Mouse (Mus musculus) forebrain, postnatal 0 days (tissue): ENCODE measurements at regions not wholly inside any gene's neighbourhood (a gene's known extent, or its start where the extent isn't known, plus 50 kb on each side); places are given as distances from the start of the nearest gene placed in this dataset.

Experiments used
- ATAC-seq: fragments of 200-750 bp; cut with Nextera tagmentation; 2 replicates; pipeline ENCODE4 v1.8.0; 2017; ENCODE audit warnings: mild to moderate bottlenecking, moderate library complexity
- DNase-seq: peaks from one replicate; pipeline ENCODE4 v3.0.0-alpha.2; 2015
- H3K27ac ChIP-seq: fragments of 300-500 bp; sonication (generic); 2 replicates; pipeline ENCODE4 v1.5.1; 2014; ENCODE audit warnings: low read depth, mild to moderate bottlenecking, antibody characterized with exemption, low read length, moderate library complexity, mixed read lengths
- H3K27me3 ChIP-seq: fragments of 300-500 bp; sonication (generic); 2 replicates; pipeline ENCODE4 v1.6.1; 2014; ENCODE audit warnings: mild to moderate bottlenecking, low read length, mixed read lengths; ENCODE audit not compliant: insufficient read depth
- H3K36me3 ChIP-seq: fragments of 300-500 bp; sonication (generic); 2 replicates; pipeline ENCODE4 v1.6.1; 2014; ENCODE audit warnings: mild to moderate bottlenecking, moderate library complexity; ENCODE audit not compliant: insufficient read depth
- H3K4me1 ChIP-seq: fragments of 300-500 bp; sonication (generic); 2 replicates; pipeline ENCODE4 v1.6.1; 2014; ENCODE audit warnings: antibody characterized with exemption; ENCODE audit not compliant: insufficient read depth
- H3K4me2 ChIP-seq: fragments of 300-500 bp; sonication (generic); 2 replicates; pipeline ENCODE4 v1.6.1; 2014; ENCODE audit warnings: low read depth, mild to moderate bottlenecking, moderate library complexity
- H3K4me3 ChIP-seq: fragments of 300-500 bp; sonication (generic); 2 replicates; pipeline ENCODE4 v1.5.1; 2014; ENCODE audit warnings: low read depth, low read length, mixed read lengths
- H3K9ac ChIP-seq: fragments of 300-500 bp; sonication (generic); 2 replicates; pipeline ENCODE4 v1.6.1; 2014; ENCODE audit warnings: mild to moderate bottlenecking
- H3K9me3 ChIP-seq: fragments of 300-500 bp; sonication (generic); 2 replicates; pipeline ENCODE4 v1.6.1; 2016; ENCODE audit warnings: low read length
- CTCF ChIP-seq: sonication (generic); IDR thresholded peaks from 2 replicates; pipeline ENCODE4 v1.5.1; 2016; ENCODE audit warnings: antibody characterized with exemption, control low read depth, low read depth
- WGBS: fragments of 180-500 bp; shearing (Covaris S2); extraction: QIAGEN DNeasy Blood & Tissue Kit; methylation state at CpG from one replicate; pipeline ENCODE4 v1.1.7; 2014; 5-methylcytosine and 5-hydroxymethylcytosine counted together

DNA sequence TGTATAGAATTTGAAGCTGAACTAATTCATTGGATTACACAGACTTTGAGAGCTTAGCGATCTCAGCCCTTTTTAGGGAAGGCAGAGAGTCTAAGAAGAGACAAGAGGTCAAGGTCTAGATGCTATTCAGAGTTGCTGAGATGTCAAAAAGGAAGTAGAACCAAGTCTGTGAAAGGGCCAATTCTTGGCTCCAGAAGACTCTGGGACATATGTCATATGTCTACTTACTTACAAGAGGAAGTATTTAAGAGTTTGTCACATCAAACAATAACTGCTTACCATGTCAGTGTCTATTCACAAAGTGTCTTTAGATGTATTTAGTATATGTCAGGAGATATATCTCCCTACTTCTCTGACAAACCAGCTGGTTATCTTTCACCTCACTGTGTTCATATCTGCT is 607.4 kb upstream of the Fam92a start:
- Histone ChIP-seq H3K4me1 (peaks cover 6% of the 10 kb centered on the region; the same call in 1 of the 2 replicates), H3K27ac (no peak overlapping the region), H3K4me3 (no peak overlapping the region), H3K9me3 (no peaks in the 10 kb centered on the region), H3K36me3 (no peaks in the 10 kb centered on the region), H3K4me2 (no peak overlapping the region), H3K9ac (no peak overlapping the region), H3K27me3 (no peaks in the 10 kb centered on the region)
- ATAC-seq (no peak), DNase-seq (no peak)
- no peak for TF ChIP-seq CTCF
- WGBS: 78% methylated on average over 1 of the region's 1 CpGs

GRCm38 (mm10) chr4:12778163-12778562 is 606.3 kb upstream of the Fam92a start:
- no peaks in the 10 kb centered on the region for H3K36me3 ChIP-seq
- WGBS: 75% methylated on average over 2 of the region's 2 CpGs

GRCm38 (mm10) chr4:12776217-12776578 is 604.4 kb upstream of the Fam92a start:
- Histone ChIP-seq H3K9ac (no peak overlapping the region), H3K4me1 (peaks cover 6% of the 10 kb centered on the region; the same call in 1 of the 2 replicates), H3K27me3 (no peaks in the 10 kb centered on the region), H3K9me3 (no peaks in the 10 kb centered on the region), H3K4me2 (no peak overlapping the region), H3K4me3 (no peak overlapping the region), H3K27ac (no peak overlapping the region), H3K36me3 (no peaks in the 10 kb centered on the region)
- DNase-seq (no peak), ATAC-seq (no peak)
- WGBS: 94% methylated on average over 2 of the region's 2 CpGs
- TF ChIP-seq CTCF: no peak

More at GRCm38 (mm10) chr4:12778163-12778562, 606.3 kb upstream of the Fam92a start:
- Histone ChIP-seq H3K4me2 (no peak overlapping the region), H3K27ac (no peak overlapping the region), H3K9ac (no peak overlapping the region), H3K4me3 (no peak overlapping the region), H3K27me3 (no peaks in the 10 kb centered on the region), H3K9me3 (no peaks in the 10 kb centered on the region), H3K4me1 (peaks cover 6% of the 10 kb centered on the region; the same call in 1 of the 2 replicates)
- no peak for ATAC-seq
- DNase-seq: no peak
- no peak for TF ChIP-seq CTCF

DNA sequence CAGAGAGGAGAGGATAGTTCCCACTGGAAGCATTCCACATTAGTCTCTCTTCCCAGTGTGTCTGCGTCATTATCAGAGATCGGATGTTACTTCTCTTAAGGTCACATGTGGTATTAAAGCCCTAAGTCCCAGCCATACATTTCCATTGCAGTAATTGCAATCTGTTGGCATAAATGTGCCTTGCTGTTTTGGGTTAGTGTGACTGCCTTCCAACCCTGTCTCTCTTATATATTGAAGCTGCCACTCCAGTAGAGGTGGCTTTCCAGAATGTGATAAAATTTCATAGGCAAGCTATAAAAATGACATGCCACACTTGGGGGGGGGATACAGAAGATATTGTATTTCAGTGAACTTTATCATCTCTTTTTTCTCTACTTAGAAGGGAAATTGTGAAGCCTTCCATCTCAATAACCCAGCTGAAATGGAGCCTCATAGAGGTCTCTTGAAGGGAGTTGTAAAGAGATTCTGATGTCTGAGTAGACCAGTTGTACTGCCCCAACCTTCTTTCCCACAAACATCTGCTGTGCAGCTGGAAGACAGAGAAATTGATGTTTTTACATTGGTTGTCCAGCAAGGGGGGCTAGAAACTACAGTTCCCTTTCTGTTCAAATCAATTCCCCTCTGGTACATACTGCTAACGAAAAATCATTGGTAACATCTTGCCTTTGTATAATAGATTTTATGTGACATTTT is 603.9 kb upstream of the Fam92a start:
- ATAC-seq: peak; percentile 64
- H3K27ac ChIP-seq: no peak overlapping the region
- H3K27me3 ChIP-seq: no peaks in the 10 kb centered on the region
- H3K36me3 ChIP-seq: no peaks in the 10 kb centered on the region
- H3K9ac ChIP-seq: no peak overlapping the region
- WGBS: 34% methylated on average over 3 of the region's 3 CpGs
- no peak overlapping the region for H3K4me3 ChIP-seq
- H3K4me1 ChIP-seq: peaks cover 6% of the 10 kb centered on the region; the same call in 1 of the 2 replicates
- TF ChIP-seq CTCF: peak; percentile 31
- peak; percentile 37 for DNase-seq
- no peak overlapping the region for H3K4me2 ChIP-seq
- H3K9me3 ChIP-seq: no peaks in the 10 kb centered on the region

GRCm38 (mm10) chr4:12775090-12775489 is 603.3 kb upstream of the Fam92a start:
- H3K4me2 ChIP-seq: no peak overlapping the region
- 17% methylated on average over 4 of the region's 4 CpGs for WGBS
- no peak overlapping the region for H3K9ac ChIP-seq
- H3K36me3 ChIP-seq: no peaks in the 10 kb centered on the region
- DNase-seq (peak; percentile 22), ATAC-seq (peak; percentile 42)
- no peaks in the 10 kb centered on the region for H3K9me3 ChIP-seq
- TF ChIP-seq CTCF: no peak
- H3K4me3 ChIP-seq: no peak overlapping the region
- no peaks in the 10 kb centered on the region for H3K27me3 ChIP-seq
- H3K27ac ChIP-seq: no peak overlapping the region
- peaks cover 6% of the 10 kb centered on the region; the same call in 1 of the 2 replicates for H3K4me1 ChIP-seq

- ATAC-seq (peak; percentile 69; the same call in 1 of the 2 replicates), DNase-seq (peak; percentile 63)
- Histone ChIP-seq H3K27me3 (no peaks in the 10 kb centered on the region), H3K36me3 (no peaks in the 10 kb centered on the region), H3K27ac (no peak overlapping the region), H3K4me1 (peaks cover 6% of the 10 kb centered on the region; the same call in 1 of the 2 replicates), H3K4me3 (no peak overlapping the region), H3K4me2 (no peak overlapping the region), H3K9ac (no peak overlapping the region), H3K9me3 (no peaks in the 10 kb centered on the region)
- 20% methylated on average over 5 of the region's 5 CpGs for WGBS
- no peak for TF ChIP-seq CTCF
Measured at GRCm38 (mm10) chr4:12774671-12775070, 602.9 kb upstream of the Fam92a start.

DNA sequence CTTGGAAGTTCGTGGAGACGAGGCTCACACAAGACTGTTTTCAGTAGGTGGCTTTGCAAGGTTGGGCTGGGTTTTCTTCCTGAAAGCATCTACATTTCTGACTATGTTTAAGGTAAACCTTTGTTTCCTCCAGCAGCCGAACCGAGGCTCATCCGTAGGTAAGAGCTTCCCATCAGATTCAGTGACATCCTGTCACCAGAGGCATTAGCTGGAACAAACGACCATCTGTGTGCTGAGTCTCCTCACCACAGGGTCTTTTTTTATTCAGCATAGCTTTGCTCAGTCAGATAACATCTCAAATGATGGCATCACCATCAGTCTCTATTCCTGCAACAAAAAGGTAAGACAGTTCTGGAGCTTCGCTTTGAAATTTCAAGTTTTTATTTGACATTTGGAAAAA is 601.4 kb upstream of the Fam92a start:
- H3K9ac ChIP-seq: no peak overlapping the region
- H3K4me3 ChIP-seq: no peak overlapping the region
- peaks cover 6% of the 10 kb centered on the region; the same call in 1 of the 2 replicates for H3K4me1 ChIP-seq
- no peaks in the 10 kb centered on the region for H3K36me3 ChIP-seq
- H3K9me3 ChIP-seq: no peaks in the 10 kb centered on the region
- no peak overlapping the region for H3K27ac ChIP-seq
- DNase-seq (no peak), ATAC-seq (no peak)
- no peaks in the 10 kb centered on the region for H3K27me3 ChIP-seq
- 67% methylated on average over 7 of the region's 7 CpGs for WGBS
- no peak overlapping the region for H3K4me2 ChIP-seq
- TF ChIP-seq CTCF: no peak
